Mouse (Mus musculus) liver, adult (tissue): Measurements from ENCODE around the gene Ift43.

ENCODE experiments used
- GATA4 ChIP-seq: IDR thresholded peaks from 2 replicates; pipeline ENCODE4 v1.6.1; 2014; ENCODE audit warnings: mild to moderate bottlenecking, low read length; ENCODE audit not compliant: insufficient replicate concordance

The Ift43 gene

GRCm38 (mm10) chr12:86102686-86103085, 20.3 kb downstream of the Ift43 start:
- no peak for TF ChIP-seq GATA4

GRCm38 (mm10) chr12:86103391-86103790, 21.1 kb downstream of the Ift43 start:
- no peak for TF ChIP-seq GATA4

GRCm38 (mm10) chr12:86103852-86104251, 21.5 kb downstream of the Ift43 start:
- no peak for TF ChIP-seq GATA4

- TF ChIP-seq GATA4: no peak
Observed at GRCm38 (mm10) chr12:86104297-86104696, 22.0 kb downstream of the Ift43 start.

GRCm38 (mm10) chr12:86105546-86105945, 23.2 kb downstream of the Ift43 start:
- no peak for TF ChIP-seq GATA4

GRCm38 (mm10) chr12:86106086-86106485, 23.7 kb downstream of the Ift43 start:
- TF ChIP-seq GATA4: no peak

GRCm38 (mm10) chr12:86107645-86108044, 25.3 kb downstream of the Ift43 start:
- TF ChIP-seq GATA4: no peak

GRCm38 (mm10) chr12:86109531-86109930, 27.2 kb downstream of the Ift43 start:
- no peak for TF ChIP-seq GATA4

- no peak for TF ChIP-seq GATA4
Observed at GRCm38 (mm10) chr12:86110637-86111036, 28.3 kb downstream of the Ift43 start.

GRCm38 (mm10) chr12:86116295-86116835, 34.0 kb downstream of the Ift43 start:
- TF ChIP-seq GATA4: no peak

- TF ChIP-seq GATA4: no peak
Observed at GRCm38 (mm10) chr12:86124016-86124415, 41.7 kb downstream of the Ift43 start.

- TF ChIP-seq GATA4: no peak
Observed at GRCm38 (mm10) chr12:86128122-86128521, 45.8 kb downstream of the Ift43 start.

GRCm38 (mm10) chr12:86129005-86129404, 46.7 kb downstream of the Ift43 start:
- TF ChIP-seq GATA4: no peak

- no peak for TF ChIP-seq GATA4
Observed at GRCm38 (mm10) chr12:86129696-86130095, 47.4 kb downstream of the Ift43 start.

- TF ChIP-seq GATA4: no peak
Observed at GRCm38 (mm10) chr12:86132799-86133198, 50.5 kb downstream of the Ift43 start.

GRCm38 (mm10) chr12:86135691-86136090, 53.4 kb downstream of the Ift43 start:
- no peak for TF ChIP-seq GATA4

- TF ChIP-seq GATA4: no peak
Observed at GRCm38 (mm10) chr12:86138696-86139095, 56.4 kb downstream of the Ift43 start.
